Mouse (Mus musculus): ENCODE measurements around the gene Acvr1. TPM values are rescaled to one million over a fixed set of nuclear protein-coding genes. Genes with fewer than 3 reads are reported as not detected.

Acvr1 gene
- 9.2 and 9.8 TPM in 2 replicates for polyA plus RNA-seq (2015; fragmentation: Nextera tagmentation; extraction: Ambion mirVana)

- H3K4me1 ChIP-seq, result peaks cover 52% of the 10 kb centered on the region
- H3K27me3 ChIP-seq (replicated peaks), result no peaks in the 10 kb centered on the region
- H3K9ac ChIP-seq, result peak within 1 kb of the TSS; percentile 97
- H3K4me2 ChIP-seq, result peak within 1 kb of the TSS; percentile 82
- H3K9me3 ChIP-seq, result no peaks in the 10 kb centered on the region
- H3K36me3 ChIP-seq, result no peaks in the 10 kb centered on the region
- ATAC-seq (ENCODE audit: extremely low read depth, insufficient number of reproducible peaks, low FRiP score, low TSS enrichment), result peak; percentile 82
- peak within 1 kb of the TSS; percentile 98 for H3K27ac ChIP-seq (replicated peaks)
- under 1% methylated on average over 54 of the region's 80 CpGs for WGBS
- peak within 1 kb of the TSS; percentile 96 for H3K4me3 ChIP-seq
Observed at GRCm38 (mm10) chr2:58567066-58567810, at the start of gene Acvr1, which contains the start of gene Upp2. Acvr1 (minus strand) TSS chr2:58567157. Upp2 (plus strand) TSS chr2:58567298.

DNA sequence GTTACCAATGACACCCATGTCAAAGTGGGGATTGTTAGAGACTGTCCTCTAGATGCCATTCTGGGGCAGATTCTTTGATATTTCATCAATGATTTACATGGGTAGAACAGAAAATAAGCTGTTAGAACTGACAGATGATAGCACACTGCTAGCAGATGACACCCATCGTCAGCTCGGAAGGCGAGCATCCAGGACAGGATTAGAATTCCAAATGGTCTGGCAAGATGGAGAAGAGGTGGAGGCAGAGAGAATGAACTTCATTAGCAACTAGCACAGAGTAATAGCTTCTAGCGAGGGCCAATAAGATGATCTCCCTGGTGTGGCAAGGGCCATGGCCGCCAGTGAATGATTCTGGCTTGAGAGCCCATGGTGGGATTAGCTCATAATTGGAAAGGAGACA is 48.8 kb upstream of the Acvr1 start:
- Histone ChIP-seq H3K36me3 (no peaks in the 10 kb centered on the region), H3K9ac (no peak overlapping the region), H3K27me3 (replicated peaks) (no peaks in the 10 kb centered on the region), H3K4me1 (no peaks in the 10 kb centered on the region), H3K27ac (replicated peaks) (no peak overlapping the region), H3K9me3 (no peaks in the 10 kb centered on the region), H3K4me3 (no peak overlapping the region), H3K4me2 (no peak overlapping the region)
- ATAC-seq (ENCODE audit: extremely low read depth, insufficient number of reproducible peaks, low FRiP score, low TSS enrichment), result no peak
- WGBS, result 78% methylated on average over 5 of the region's 5 CpGs

DNA sequence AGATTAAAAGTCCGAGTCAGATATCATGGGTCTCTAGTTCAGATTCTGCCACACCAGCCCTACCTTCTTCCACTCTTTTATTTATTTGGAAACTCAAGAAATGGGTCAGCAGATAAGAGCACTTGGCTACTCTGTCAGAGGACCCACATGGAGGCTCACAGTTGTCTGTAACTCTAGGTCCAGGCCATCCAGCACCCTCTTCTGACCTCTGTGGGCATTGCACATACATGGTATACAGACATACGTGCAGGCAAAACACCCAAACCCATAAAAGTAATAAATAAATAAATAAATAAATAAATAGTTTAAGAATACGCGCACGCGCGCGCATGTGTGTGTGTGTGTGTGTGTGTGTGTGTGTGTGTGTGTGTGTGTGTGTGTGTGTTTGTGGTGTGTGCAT is 47.9 kb upstream of the Acvr1 start:
- H3K9ac ChIP-seq, result no peak overlapping the region
- H3K4me3 ChIP-seq, result no peak overlapping the region
- no peak overlapping the region for H3K4me2 ChIP-seq
- H3K4me1 ChIP-seq, result no peaks in the 10 kb centered on the region
- H3K27me3 ChIP-seq (replicated peaks), result no peaks in the 10 kb centered on the region
- no peak overlapping the region for H3K27ac ChIP-seq (replicated peaks)
- no peaks in the 10 kb centered on the region for H3K36me3 ChIP-seq
- no peaks in the 10 kb centered on the region for H3K9me3 ChIP-seq
- ATAC-seq (ENCODE audit: extremely low read depth, insufficient number of reproducible peaks, low FRiP score, low TSS enrichment), result no peak
- WGBS, result 92% methylated on average over 8 of the region's 8 CpGs

DNA sequence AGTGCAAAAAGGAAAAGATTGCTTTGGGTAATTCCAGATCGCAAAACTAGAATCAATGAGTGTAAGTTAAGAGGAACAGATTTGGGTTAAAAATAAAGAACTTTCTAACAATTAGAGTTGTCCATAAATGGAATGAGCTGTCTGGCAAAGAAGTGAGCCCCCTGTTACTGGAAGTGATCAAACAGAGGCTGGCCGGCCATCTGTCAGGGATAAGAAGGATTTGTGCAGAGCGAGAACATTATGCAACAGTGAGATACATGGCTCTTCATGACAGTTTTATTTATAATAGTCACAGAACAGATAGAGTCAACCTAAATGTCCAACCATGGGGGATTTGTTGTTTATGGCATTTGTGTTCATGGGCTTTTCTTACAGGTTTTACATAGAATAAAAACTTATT is 46.8 kb upstream of the Acvr1 start:
- H3K9ac ChIP-seq, result no peak overlapping the region
- ATAC-seq (ENCODE audit: extremely low read depth, insufficient number of reproducible peaks, low FRiP score, low TSS enrichment), result no peak
- no peak overlapping the region for H3K4me3 ChIP-seq
- H3K4me2 ChIP-seq, result no peak overlapping the region
- H3K36me3 ChIP-seq, result no peaks in the 10 kb centered on the region
- H3K27ac ChIP-seq (replicated peaks), result no peak overlapping the region
- H3K27me3 ChIP-seq (replicated peaks), result no peaks in the 10 kb centered on the region
- H3K9me3 ChIP-seq, result no peaks in the 10 kb centered on the region
- WGBS, result 79% methylated on average over 3 of the region's 3 CpGs
- H3K4me1 ChIP-seq, result no peaks in the 10 kb centered on the region

DNA sequence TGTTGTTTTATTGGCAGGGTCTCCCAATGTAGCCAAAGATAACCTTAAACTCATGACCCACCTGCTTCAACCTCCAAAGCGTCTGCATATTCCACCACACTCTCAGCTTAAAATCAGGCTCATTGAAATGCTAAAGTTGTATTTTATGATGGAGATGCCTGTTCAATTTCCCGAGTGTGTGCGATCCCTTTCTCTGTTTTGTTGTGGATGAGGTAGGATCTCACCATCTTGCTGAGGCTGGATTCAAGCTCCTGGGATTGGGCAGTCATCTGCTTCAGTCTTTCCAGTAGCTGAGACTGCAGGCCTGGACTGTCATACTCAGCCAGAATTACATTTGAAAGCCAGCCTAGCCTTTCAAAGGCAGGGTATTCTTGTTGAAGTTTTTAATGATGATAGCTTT is 37.8 kb upstream of the Acvr1 start:
- no peaks in the 10 kb centered on the region for H3K9me3 ChIP-seq
- no peak overlapping the region for H3K4me3 ChIP-seq
- no peak for ATAC-seq (ENCODE audit: extremely low read depth, insufficient number of reproducible peaks, low FRiP score, low TSS enrichment)
- no peak overlapping the region for H3K4me2 ChIP-seq
- H3K27me3 ChIP-seq (replicated peaks), result no peaks in the 10 kb centered on the region
- no peaks in the 10 kb centered on the region for H3K4me1 ChIP-seq
- no peaks in the 10 kb centered on the region for H3K36me3 ChIP-seq
- no peak overlapping the region for H3K27ac ChIP-seq (replicated peaks)
- WGBS, result 87% methylated on average over 3 of the region's 3 CpGs
- H3K9ac ChIP-seq, result no peak overlapping the region

- Histone ChIP-seq H3K27ac (replicated peaks) (no peak overlapping the region), H3K9me3 (no peaks in the 10 kb centered on the region), H3K4me1 (no peaks in the 10 kb centered on the region), H3K27me3 (replicated peaks) (no peaks in the 10 kb centered on the region), H3K4me3 (no peak overlapping the region), H3K4me2 (no peak overlapping the region), H3K9ac (no peak overlapping the region), H3K36me3 (no peaks in the 10 kb centered on the region)
- WGBS, result 74% methylated on average over 3 of the region's 3 CpGs
- no peak for ATAC-seq (ENCODE audit: extremely low read depth, insufficient number of reproducible peaks, low FRiP score, low TSS enrichment)
Observed at GRCm38 (mm10) chr2:58603379-58603778, 36.4 kb upstream of the Acvr1 start.

DNA sequence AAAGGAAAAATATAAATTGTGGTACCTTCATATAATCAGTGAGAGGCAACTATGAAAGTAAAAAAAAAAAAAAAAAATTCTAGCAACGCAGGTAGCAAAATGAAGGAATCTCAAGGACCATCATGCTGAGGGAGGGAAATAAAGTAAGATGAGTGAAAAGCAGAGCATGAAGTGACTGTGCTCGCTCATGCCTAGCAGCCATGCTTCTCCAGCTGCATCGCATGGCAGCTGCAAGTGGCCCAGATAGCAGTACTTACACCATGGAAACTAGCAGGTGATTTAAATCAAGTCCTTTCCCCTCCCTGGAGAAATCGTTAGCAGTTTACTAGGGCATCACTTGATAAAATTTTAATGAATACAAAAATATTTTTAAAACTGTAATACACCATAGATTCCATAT is 34.4 kb upstream of the Acvr1 start:
- Histone ChIP-seq H3K9ac (no peak overlapping the region), H3K4me2 (no peak overlapping the region), H3K27me3 (replicated peaks) (no peaks in the 10 kb centered on the region), H3K9me3 (no peaks in the 10 kb centered on the region), H3K36me3 (no peaks in the 10 kb centered on the region), H3K4me1 (peaks cover 5% of the 10 kb centered on the region; the same call in 1 of the 2 replicates), H3K27ac (replicated peaks) (no peak overlapping the region), H3K4me3 (no peak overlapping the region)
- no peak for ATAC-seq (ENCODE audit: extremely low read depth, insufficient number of reproducible peaks, low FRiP score, low TSS enrichment)
- 74% methylated on average over 4 of the region's 4 CpGs for WGBS

DNA sequence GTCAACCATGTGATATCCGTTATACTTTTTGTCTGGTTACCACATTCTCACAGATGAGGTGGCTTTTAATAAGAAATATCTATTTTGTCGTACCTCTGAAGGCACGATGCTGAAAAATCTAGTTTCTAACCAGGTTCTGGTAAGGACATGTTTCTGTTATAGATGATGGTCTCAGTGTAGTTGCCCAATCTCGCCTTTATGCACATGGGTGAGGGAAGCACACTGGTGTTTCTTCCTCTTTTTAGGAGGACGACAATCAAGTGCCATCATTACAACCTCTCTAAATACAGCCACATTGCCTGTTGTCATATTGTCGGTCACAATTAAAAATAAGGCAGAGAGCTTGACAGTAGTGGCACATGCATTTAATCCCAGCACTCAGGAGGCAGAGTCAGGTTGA is 32.7 kb upstream of the Acvr1 start:
- H3K4me2 ChIP-seq, result no peak overlapping the region
- H3K9me3 ChIP-seq, result no peaks in the 10 kb centered on the region
- no peaks in the 10 kb centered on the region for H3K36me3 ChIP-seq
- no peak overlapping the region for H3K9ac ChIP-seq
- ATAC-seq (ENCODE audit: extremely low read depth, insufficient number of reproducible peaks, low FRiP score, low TSS enrichment), result no peak
- H3K27ac ChIP-seq (replicated peaks), result no peak overlapping the region
- H3K4me3 ChIP-seq, result no peak overlapping the region
- H3K27me3 ChIP-seq (replicated peaks), result no peaks in the 10 kb centered on the region
- WGBS, result 83% methylated on average over 6 of the region's 6 CpGs
- peaks cover 18% of the 10 kb centered on the region for H3K4me1 ChIP-seq

DNA sequence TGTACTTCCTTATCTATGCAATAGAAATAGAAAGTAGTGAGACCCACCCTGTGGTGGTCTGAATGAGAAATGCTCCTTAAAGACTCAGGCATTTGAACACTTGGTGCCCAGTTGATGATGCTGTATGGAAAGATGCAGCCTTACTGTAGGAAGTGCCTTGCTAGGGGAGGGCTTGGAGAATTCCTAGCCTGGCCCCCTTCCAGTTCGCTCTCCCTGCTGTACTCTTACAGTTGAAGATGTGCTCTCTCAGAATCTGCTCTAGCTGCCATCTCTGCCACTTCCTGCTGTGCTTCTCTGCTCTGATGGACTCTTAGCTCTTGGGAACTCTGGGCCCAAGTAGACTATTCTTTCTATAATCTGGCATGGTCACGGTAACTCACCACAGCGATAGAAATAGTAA is 30.6 kb upstream of the Acvr1 start:
- Histone ChIP-seq H3K9me3 (no peaks in the 10 kb centered on the region), H3K36me3 (no peaks in the 10 kb centered on the region), H3K4me1 (peaks cover 29% of the 10 kb centered on the region), H3K9ac (no peak overlapping the region), H3K4me2 (no peak overlapping the region), H3K27me3 (replicated peaks) (no peaks in the 10 kb centered on the region), H3K4me3 (no peak overlapping the region), H3K27ac (replicated peaks) (no peak overlapping the region)
- WGBS, result 94% methylated on average over 3 of the region's 3 CpGs
- no peak for ATAC-seq (ENCODE audit: extremely low read depth, insufficient number of reproducible peaks, low FRiP score, low TSS enrichment)

- ATAC-seq (ENCODE audit: extremely low read depth, insufficient number of reproducible peaks, low FRiP score, low TSS enrichment), result no peak
- Histone ChIP-seq H3K9ac (no peak overlapping the region), H3K27ac (replicated peaks) (0 out of 2 replicates have a peak overlapping the region, but pooled peaks have one; percentile 64), H3K36me3 (no peaks in the 10 kb centered on the region), H3K9me3 (no peaks in the 10 kb centered on the region), H3K4me2 (no peak overlapping the region), H3K27me3 (replicated peaks) (no peaks in the 10 kb centered on the region), H3K4me3 (no peak overlapping the region), H3K4me1 (peaks cover 30% of the 10 kb centered on the region)
- 78% methylated on average over 17 of the region's 17 CpGs for WGBS
Observed at GRCm38 (mm10) chr2:58596774-58597342, 29.9 kb upstream of the Acvr1 start.

GRCm38 (mm10) chr2:58595350-58595749 is 28.4 kb upstream of the Acvr1 start:
- 56% methylated on average over 9 of the region's 9 CpGs for WGBS
- ATAC-seq (ENCODE audit: extremely low read depth, insufficient number of reproducible peaks, low FRiP score, low TSS enrichment), result no peak

GRCm38 (mm10) chr2:58590055-58590454 is 23.1 kb upstream of the Acvr1 start:
- Histone ChIP-seq H3K27me3 (replicated peaks) (no peaks in the 10 kb centered on the region), H3K9me3 (no peaks in the 10 kb centered on the region), H3K4me3 (no peak overlapping the region), H3K36me3 (no peaks in the 10 kb centered on the region), H3K27ac (replicated peaks) (0 out of 2 replicates have a peak overlapping the region, but pooled peaks have one; percentile 20), H3K4me1 (peaks cover 37% of the 10 kb centered on the region), H3K9ac (no peak overlapping the region), H3K4me2 (no peak overlapping the region)
- WGBS, result 92% methylated on average over 1 of the region's 1 CpGs
- no peak for ATAC-seq (ENCODE audit: extremely low read depth, insufficient number of reproducible peaks, low FRiP score, low TSS enrichment)

More at GRCm38 (mm10) chr2:58595350-58595749, 28.4 kb upstream of the Acvr1 start:
- Histone ChIP-seq H3K4me2 (0 out of 2 replicates have a peak overlapping the region, but pooled peaks have one; percentile 2), H3K27me3 (replicated peaks) (no peaks in the 10 kb centered on the region), H3K9ac (no peak overlapping the region), H3K36me3 (no peaks in the 10 kb centered on the region), H3K4me3 (no peak overlapping the region), H3K4me1 (peaks cover 30% of the 10 kb centered on the region), H3K9me3 (no peaks in the 10 kb centered on the region), H3K27ac (replicated peaks) (peak overlapping the region; percentile 64)

Data from heart, embryonic 13.5 days (tissue).